8 mouse cellular contexts compared by ENCODE assay signal in the genomic region with DNA sequence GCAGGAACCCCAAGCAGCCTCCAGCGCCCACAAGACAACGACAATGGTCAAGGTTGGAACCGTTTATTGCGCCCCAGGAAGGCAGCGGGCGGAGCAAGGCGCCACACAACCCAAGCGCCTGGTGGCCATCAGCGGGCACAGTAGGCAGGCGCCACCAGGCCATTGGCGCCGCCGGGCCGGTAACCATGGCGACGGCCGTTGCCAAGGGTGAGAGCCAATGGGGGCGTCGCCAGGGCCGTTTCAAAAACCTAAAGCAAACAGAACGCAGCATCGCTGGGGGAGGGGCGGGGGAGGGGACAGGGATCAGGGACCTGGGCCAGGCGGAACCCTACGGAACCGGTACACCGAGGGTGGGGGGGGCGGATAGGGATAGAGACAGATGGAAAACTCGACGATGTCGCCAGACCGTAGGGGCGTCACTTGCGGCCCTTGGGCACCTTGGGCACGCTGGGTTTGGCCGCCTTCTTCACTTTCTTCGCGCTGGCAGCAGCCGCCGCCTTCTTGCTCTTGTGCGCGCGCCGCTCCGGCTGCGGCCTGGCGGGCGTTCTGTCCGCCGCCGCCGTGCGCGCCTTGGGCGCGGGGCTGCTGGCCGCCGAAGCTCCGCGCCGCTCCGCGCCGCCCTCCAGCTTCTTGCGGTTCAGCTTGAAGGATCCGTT. TPM values are rescaled to one million over a fixed set of nuclear protein-coding genes. Genes with fewer than 3 reads are reported as not detected.
DNase-seq lines count a peak whose midpoint lies in the region; ATAC-seq lines count a peak whose summit lies in the region.

No protein-coding gene starts in this region.

- DNase-seq in heart, embryonic 10.5 days (ENCODE audit: low spot score), result peak; percentile 89
- DNase-seq in heart, adult 9 months (ENCODE audit: low spot score in 2 of 2), result no peak
- DNase-seq in cerebellum, postnatal 25 days, result peak; percentile 82 to 92
- DNase-seq in gastrocnemius, postnatal 14 days, result peak; percentile 68
- peak; percentile 89 for DNase-seq in kidney, postnatal 10 days
- DNase-seq in liver, embryonic 13.5 days, result no peak
- peak; percentile 95 for DNase-seq in neural tube, embryonic 11.5 days (ENCODE audit: low spot score)
- peak; percentile 88 for DNase-seq in testis, postnatal 14 days (ENCODE audit: low spot score)

- H3K4me1 ChIP-seq in heart, embryonic 10.5 days, result peaks cover 26% of the 10 kb centered on the region
- H3K4me1 ChIP-seq in liver, embryonic 13.5 days (replicated peaks), result peaks cover 10% of the 10 kb centered on the region
- H3K4me1 ChIP-seq in neural tube, embryonic 11.5 days (ENCODE audit: control insufficient read depth, insufficient read depth, low read length), result peaks cover 11% of the 10 kb centered on the region

- under 1% methylated on average over 66 of the region's 66 CpGs for WGBS in heart, embryonic 10.5 days
- 2% methylated on average over 62 of the region's 66 CpGs for WGBS in liver, embryonic 13.5 days (ENCODE audit: insufficient replicate concordance)
- under 1% methylated on average over 59 of the region's 66 CpGs for WGBS in neural tube, embryonic 11.5 days

- H3K36me3 ChIP-seq in heart, embryonic 10.5 days, result peaks cover 16% of the 10 kb centered on the region; the same call in 1 of the 2 replicates
- no peaks in the 10 kb centered on the region for H3K36me3 ChIP-seq in liver, embryonic 13.5 days
- H3K36me3 ChIP-seq in neural tube, embryonic 11.5 days (ENCODE audit: control insufficient read depth, insufficient read depth, low read length), result peaks cover 3% of the 10 kb centered on the region

- peak overlapping the region; percentile 49 for H3K9ac ChIP-seq in liver, embryonic 13.5 days
- H3K9ac ChIP-seq in neural tube, embryonic 11.5 days (ENCODE audit: low read length), result peak overlapping the region; percentile 96

- peak overlapping the region; percentile 67 for H3K4me2 ChIP-seq in liver, embryonic 13.5 days
- H3K4me2 ChIP-seq in neural tube, embryonic 11.5 days (ENCODE audit: low read depth), result peak overlapping the region; percentile 79

- no peaks in the 10 kb centered on the region for H3K27me3 ChIP-seq in heart, embryonic 10.5 days (ENCODE audit: insufficient read depth, poor library complexity, severe bottlenecking)
- peaks cover 68% of the 10 kb centered on the region for H3K27me3 ChIP-seq in liver, embryonic 13.5 days
- H3K27me3 ChIP-seq in neural tube, embryonic 11.5 days (ENCODE audit: control insufficient read depth, insufficient read depth, low read length), result no peaks in the 10 kb centered on the region

- intact Hi-C loops in gastrocnemius, postnatal 14 days (cut with DNase I; ENCODE audit: low total_unique reads), result no loop called here

- H3K9me3 ChIP-seq in heart, embryonic 10.5 days, result no peaks in the 10 kb centered on the region
- H3K9me3 ChIP-seq in liver, embryonic 13.5 days (replicated peaks), result no peaks in the 10 kb centered on the region
- H3K9me3 ChIP-seq in neural tube, embryonic 11.5 days (ENCODE audit: control insufficient read depth, low read length), result no peaks in the 10 kb centered on the region

- peak overlapping the region; percentile 92 for H3K27ac ChIP-seq in heart, embryonic 10.5 days
- no peak overlapping the region for H3K27ac ChIP-seq in liver, embryonic 13.5 days
- H3K27ac ChIP-seq in neural tube, embryonic 11.5 days (ENCODE audit: low read depth, low read length), result peak overlapping the region; percentile 93

- peak overlapping the region; percentile 81 for H3K4me3 ChIP-seq in heart, embryonic 10.5 days
- peak overlapping the region; percentile 63 for H3K4me3 ChIP-seq in liver, embryonic 13.5 days (replicated peaks)
- peak overlapping the region; percentile 99 for H3K4me3 ChIP-seq in neural tube, embryonic 11.5 days (ENCODE audit: low read depth, low read length)

- no peak for ATAC-seq in liver, embryonic 13.5 days (ENCODE audit: low read depth)
- peak; percentile 90 for ATAC-seq in neural tube, embryonic 11.5 days (ENCODE audit: insufficient read depth, low FRiP score, low TSS enrichment)

RNA-seq across cellular contexts. Expression of a gene that starts 0.9 kb away (rescaled TPM):
- polyA plus RNA-seq in heart, embryonic 10.5 days (2016; fragmentation: Nextera tagmentation; extraction: Ambion mirVana), result 11.1 and 18.7 TPM in 2 replicates
- total RNA-seq in gastrocnemius, postnatal 14 days (2021), result 1 to 10 TPM; 7.4 to 7.8 TPM
- polyA plus RNA-seq in liver, embryonic 13.5 days (2015; fragmentation: Nextera tagmentation; extraction: Ambion mirVana), result 1.8 and 2.5 TPM in 2 replicates
- 91.9 and 92.1 TPM in 2 replicates for polyA plus RNA-seq in neural tube, embryonic 11.5 days (2014; fragmentation: Nextera tagmentation; extraction: Ambion mirVana)

Comparison
In these comparisons a context has a peak if more than half of its experiments do, and no peak if none do; other contexts are left out.
1. DNase-seq: peak in heart, embryonic 10.5 days (single experiment), cerebellum, postnatal 25 days (2 of 2), gastrocnemius, postnatal 14 days (single experiment), kidney, postnatal 10 days (single experiment), neural tube, embryonic 11.5 days (single experiment) and testis, postnatal 14 days (single experiment); none in heart, adult 9 months (0 of 2) and liver, embryonic 13.5 days (single experiment).
2. Peak in every context shown above with its lines, with median percentiles within 50 percentile points of each other: H3K4me3 ChIP-seq.